Mouse (Mus musculus): Measurements from ENCODE around the gene Gm19668.
"Not testable (repeated sequence)": the region's sequence is repeated elsewhere in the genome, so short reads cannot be mapped to it uniquely, and the experiment has no call there.

Gm19668 gene

DNA sequence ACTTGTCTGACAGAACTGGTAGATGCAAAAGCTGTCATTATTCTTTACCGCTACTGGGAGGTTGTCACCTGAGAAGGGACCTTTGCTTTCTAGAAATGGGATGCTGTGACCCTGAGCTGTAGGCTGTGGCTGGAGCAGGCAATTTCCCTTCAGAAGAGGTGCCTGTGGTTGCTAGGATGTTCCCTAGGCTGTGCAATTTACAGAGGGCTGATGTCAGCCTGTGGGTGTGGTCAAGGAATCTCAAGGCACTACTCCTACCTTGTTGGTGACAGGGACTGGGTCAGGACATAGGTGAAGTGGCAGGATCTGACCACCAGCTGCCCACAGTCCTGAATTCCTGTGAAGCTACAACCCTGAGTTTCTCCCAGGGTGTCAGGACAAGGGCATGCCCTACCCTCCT, 29.2 kb downstream of the Gm19668 start:
- no peak for DNase-seq (ENCODE audit: low spot score)

- DNase-seq (ENCODE audit: low spot score) = not testable (repeated sequence)
Observed at GRCm38 (mm10) chr10:77759582-77759981, 39.4 kb downstream of the Gm19668 start, which contains the start of gene Gm3233. Gm3233 (minus strand) TSS chr10:77759682.

GRCm38 (mm10) chr10:77753448-77753847, 45.5 kb downstream of the Gm19668 start:
- no peak for DNase-seq (ENCODE audit: low spot score)

DNA sequence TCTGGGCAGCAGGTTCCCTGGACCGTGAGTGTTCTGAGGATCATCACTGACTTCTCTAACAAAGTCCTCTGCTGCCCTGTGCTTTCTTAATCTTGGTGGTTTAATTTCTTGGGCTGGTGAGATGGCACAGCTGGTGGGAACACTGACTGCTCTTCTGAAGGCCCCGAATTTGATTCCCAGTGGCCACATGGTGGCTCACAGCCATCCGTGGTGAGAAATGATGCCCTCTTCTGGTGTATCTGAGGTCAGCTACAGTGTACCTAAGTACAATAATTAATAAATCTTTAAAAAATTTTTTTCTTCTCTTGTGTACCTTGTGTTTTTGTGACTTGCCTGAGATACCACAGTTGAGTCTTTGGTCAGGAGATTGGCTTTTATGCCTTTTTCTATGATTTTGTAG, 46.6 kb downstream of the Gm19668 start:
- not testable (repeated sequence) for DNase-seq (ENCODE audit: low spot score)

- DNase-seq (ENCODE audit: low spot score) = not testable (repeated sequence)
Observed at GRCm38 (mm10) chr10:77751254-77751653, 47.7 kb downstream of the Gm19668 start, which contains the start of gene Gm9736. Gm9736 (minus strand) TSS chr10:77751354.

GRCm38 (mm10) chr10:77750686-77751085, 48.2 kb downstream of the Gm19668 start:
- not testable (repeated sequence) for DNase-seq (ENCODE audit: low spot score)

Data from urinary bladder, postnatal 14 days (tissue).